Mouse (Mus musculus): ENCODE measurements around the gene Gm21761.
"Not testable (repeated sequence)": the region's sequence is repeated elsewhere in the genome, so short reads cannot be mapped to it uniquely, and the experiment has no call there.

Gene Gm21761

DNA sequence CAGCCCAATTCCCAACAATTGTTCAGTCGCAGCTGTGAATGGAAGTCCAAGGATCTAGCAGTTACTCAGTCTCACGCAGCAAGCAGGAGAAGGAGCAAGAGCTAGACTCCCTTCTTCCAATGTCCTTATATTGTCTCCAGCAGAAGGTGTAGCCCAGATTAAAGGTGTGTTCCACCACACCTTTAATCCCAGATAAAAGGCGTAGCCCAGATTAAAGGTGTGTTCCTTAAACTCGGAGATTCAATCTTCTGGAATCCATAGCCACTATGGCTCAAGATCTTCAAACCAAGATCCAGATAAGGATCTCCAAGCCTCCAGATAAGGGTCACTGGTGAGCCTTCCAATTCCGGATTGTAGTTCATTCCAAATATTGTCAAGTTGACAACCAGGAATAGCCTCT lies at the start of gene Gm21761:
Gm21761 (minus strand) TSS at position 101 of the 400 bp plus-strand sequence.
- DNase-seq (ENCODE audit: low read depth, low spot score) = not testable (repeated sequence)

- not testable (repeated sequence) for DNase-seq (ENCODE audit: low read depth, low spot score)
Observed at GRCm38 (mm10) chr13:119969163-119969562, 40.1 kb upstream of the Gm21761 start.

DNA sequence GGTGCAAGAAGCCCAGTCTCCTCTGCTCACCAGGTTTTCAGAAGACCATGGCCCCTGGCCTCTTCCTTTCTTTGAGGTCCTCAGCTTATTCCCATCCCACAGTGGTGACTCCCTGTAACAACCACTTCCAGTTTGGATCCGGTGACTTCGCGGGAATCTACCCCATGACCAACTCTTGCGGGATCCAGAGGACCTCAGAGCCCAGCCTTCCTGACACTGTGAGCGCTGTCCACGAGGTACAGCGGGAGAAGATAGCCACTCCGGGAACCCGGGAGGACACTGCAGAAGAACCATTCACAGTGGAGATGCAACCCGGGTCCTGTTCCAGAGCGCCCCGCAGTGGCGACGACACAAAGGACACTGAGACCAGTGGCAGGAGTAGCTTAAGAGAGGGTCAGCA lies 39.1 kb upstream of the Gm21761 start:
- DNase-seq (ENCODE audit: low read depth, low spot score) = not testable (repeated sequence)

- DNase-seq (ENCODE audit: low read depth, low spot score) = peak; percentile 5
Observed at GRCm38 (mm10) chr13:119965968-119966367, 36.9 kb upstream of the Gm21761 start.

DNA sequence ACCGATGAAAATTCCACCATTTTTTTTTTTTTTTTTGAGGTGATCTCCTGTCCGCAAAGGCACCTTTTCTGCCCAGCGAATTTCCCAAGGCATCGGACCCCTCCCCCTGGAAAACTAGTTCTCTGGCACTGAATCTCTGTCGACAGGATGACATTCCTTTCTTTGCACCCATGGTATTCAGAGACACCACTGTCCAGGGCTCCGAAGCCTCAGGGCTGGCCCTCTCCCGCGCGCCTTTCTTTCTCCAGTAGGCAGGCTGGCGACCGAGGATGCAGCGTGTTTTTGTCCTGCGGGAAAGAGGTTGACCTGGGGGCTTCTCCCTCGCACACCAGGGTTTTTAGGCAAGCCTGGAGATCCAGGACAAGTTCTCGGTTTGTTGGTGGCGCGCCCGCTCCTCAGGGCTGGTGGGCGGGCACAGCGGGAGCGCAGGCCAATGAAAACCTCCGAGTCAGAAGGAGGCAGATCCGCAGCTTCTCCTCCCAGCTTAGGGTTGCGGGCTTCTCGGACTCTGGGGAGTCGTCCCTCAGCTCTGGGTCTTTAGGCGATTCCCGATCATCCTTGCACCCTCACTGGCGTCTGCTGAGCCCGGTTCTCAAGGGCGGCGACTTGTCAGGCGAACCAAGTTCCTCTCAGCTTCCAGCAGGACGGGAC lies 36.4 kb upstream of the Gm21761 start:
- DNase-seq (ENCODE audit: low read depth, low spot score) = not testable (repeated sequence)

DNA sequence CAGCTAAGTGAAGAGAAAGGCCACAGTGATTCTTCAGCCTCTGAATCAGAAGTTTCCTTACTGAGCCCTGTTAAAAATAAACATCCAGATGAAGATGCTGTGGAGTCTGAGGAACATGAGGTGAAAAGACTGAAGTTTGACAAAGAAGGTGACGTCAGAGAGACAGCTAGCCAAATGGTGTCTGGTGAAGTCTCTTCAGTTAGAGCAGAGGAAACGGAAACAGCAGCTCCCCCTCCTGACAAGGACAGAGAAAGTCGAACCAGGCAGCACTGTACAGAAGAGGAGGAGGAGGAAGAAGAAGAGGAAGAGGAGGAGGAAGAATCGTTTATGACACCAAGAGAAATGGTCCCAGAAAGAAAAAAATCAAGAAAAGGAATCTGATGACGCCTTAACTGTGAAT lies 33.8 kb upstream of the Gm21761 start:
- DNase-seq (ENCODE audit: low read depth, low spot score) = not testable (repeated sequence)

GRCm38 (mm10) chr13:119955567-119955966 lies 26.5 kb upstream of the Gm21761 start:
- DNase-seq (ENCODE audit: low read depth, low spot score) = not testable (repeated sequence)

- not testable (repeated sequence) for DNase-seq (ENCODE audit: low read depth, low spot score)
Observed at GRCm38 (mm10) chr13:119955089-119955488, 26.0 kb upstream of the Gm21761 start.

GRCm38 (mm10) chr13:119950706-119951105 lies 21.6 kb upstream of the Gm21761 start, which contains the start of gene B020031M17Rik:
B020031M17Rik (minus strand) TSS chr13:119950806.
- DNase-seq (ENCODE audit: low read depth, low spot score) = not testable (repeated sequence)

DNA sequence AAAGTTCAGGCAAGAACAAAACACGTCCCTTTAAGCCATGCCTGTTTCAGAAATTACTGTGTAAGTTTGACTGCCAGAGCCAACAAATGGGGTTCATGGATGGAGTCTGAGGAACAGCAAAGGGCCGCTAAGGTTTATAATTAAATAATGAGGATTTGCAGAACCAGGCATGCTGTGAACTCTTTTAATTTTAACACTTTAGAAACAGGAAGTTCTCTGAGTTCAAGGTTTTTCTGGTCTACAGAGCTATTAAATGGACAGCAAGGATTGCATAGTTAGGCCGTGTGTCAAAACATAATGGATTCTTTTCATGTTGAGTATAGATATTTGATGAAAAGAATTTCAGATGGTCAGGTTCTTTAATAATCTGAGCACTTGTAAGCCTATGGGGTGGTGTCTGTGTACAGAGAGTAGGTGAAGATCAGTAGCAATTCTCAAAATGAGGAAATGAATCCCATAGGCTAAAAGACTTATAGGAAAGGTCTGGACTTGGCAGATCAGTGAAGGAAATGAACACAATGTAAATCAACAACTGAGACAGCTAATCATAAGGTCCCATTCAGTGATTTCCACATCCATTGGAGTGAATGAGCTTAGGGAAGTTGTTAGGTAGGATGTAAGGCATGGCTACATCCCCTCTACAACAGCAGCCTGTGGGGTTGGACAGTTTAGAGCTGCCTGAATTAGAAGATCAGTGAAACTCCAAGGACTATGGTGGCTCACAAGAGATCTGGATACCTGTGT lies 4.3 kb downstream of the Gm21761 start:
- DNase-seq (ENCODE audit: low read depth, low spot score) = not testable (repeated sequence)

DNA sequence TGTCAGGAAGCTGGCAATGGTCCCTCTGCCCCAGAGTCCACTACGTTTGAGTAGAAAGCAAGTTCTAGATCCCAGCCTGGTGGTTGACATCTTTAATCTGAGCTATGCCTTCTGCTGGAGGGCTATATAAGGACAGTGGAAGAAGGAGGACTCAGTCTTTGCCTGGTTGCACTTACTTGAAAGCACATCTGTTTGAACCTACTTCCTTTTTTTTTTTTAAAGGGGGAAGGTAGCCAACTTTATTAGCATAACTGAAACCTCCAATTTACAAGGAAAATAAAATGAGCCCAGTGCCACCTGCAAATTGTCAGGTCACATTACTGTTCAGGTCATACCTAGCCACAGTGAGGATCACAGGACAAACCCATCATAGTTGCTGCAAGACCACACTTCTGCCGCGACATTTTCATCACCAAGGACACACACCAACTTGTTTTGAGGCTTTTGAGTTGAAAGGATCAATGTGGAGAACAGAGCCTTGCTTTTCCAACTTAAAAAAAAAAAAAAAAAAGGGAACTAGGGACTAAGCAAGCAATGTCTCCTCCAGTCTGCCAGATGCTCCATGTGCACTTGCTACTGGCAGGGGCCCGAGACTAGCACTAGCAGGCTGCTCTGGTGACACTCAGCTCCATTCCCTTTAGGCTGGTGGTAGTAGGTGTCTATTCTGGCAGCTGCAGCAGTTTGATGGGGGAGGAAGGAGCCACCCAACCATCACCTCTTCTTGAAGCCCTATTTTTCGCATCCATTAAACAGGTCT lies 11.9 kb downstream of the Gm21761 start:
- not testable (repeated sequence) for DNase-seq (ENCODE audit: low read depth, low spot score)

DNA sequence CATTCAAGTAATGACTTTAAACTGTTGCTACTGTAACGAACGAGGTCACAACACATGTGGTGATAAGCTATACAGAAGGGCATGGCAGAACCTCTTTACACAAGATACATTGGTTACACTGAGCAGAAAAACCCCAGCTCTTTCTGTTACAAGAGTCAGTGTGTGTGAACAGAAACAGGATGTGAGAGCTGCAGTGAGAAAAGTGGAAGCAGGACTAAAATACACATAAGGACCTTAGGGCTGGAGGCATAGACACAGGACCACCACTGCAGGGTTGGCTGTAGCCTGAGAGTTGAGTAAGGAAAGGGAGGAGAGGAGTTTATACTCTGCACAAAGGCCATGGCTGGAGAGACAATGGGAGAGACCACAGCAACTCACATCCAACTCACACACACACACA lies 12.6 kb downstream of the Gm21761 start:
- not testable (repeated sequence) for DNase-seq (ENCODE audit: low read depth, low spot score)

GRCm38 (mm10) chr13:119898549-119898948 lies 30.5 kb downstream of the Gm21761 start:
- DNase-seq (ENCODE audit: low read depth, low spot score) = not testable (repeated sequence)

DNA sequence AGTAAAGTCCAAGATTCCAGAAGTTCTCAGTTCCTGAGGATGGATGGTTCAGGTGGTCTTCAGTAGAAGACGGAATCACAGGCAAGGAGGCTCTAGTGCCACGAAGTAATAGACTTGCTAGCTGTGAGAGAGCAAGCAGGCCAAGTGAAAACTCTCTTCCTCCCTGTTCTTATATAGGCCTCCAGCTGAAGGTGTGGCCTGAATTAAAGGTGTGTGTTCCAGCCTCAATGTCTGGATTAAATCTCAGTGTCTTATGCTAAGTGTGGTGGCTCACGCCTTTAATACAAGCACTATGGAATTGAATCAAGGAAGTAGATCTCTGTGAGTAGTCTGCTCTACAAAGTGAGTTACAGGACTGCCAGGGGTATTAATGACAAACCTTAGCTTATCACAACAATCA lies 34.4 kb downstream of the Gm21761 start, which contains the start of gene Tcstv1:
Tcstv1 (minus strand) TSS at position 101 of the 400 bp plus-strand sequence.
- not testable (repeated sequence) for DNase-seq (ENCODE audit: low read depth, low spot score)

DNA sequence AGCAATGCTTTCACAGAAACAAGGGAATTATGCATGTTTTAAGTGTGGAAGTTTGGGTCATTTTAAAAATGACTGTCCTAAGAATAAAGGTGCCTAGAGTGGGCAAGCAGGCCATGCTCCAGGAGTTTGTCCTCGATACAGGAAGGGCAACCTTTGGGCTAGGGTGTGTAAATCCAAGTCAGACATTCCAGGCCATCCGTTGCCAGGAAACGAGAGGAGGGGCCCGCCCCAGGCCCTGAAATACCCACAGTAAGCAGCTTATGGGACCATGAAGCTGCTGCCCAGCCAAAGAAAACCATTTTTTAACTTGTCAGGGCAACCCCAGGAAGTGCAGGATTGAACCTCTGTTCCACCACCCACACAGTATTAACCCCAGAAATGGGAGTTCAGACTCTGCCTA lies 42.2 kb downstream of the Gm21761 start:
- not testable (repeated sequence) for DNase-seq (ENCODE audit: low read depth, low spot score)

- DNase-seq (ENCODE audit: low read depth, low spot score) = not testable (repeated sequence)
Observed at GRCm38 (mm10) chr13:119864395-119864999, 64.6 kb downstream of the Gm21761 start.

DNA sequence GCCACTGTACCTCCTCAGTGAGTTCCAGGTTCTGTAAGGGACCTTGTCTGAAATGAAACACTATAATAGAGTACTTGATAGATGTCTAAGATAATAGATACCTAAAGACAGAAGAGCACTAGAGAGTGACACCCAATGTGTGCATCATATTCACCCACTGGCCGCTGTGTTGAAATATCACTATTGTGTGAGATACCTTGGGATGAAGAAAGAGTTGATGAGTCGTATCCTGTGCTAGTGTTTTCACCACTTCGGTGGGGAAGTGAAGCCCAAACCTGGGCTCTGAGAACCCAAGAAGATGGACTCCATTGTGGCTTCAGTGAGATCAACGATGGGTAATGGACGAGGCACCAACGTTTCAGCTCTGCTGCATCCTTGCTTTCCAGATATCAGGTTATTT lies 66.7 kb downstream of the Gm21761 start:
- DNase-seq (ENCODE audit: low read depth, low spot score) = not testable (repeated sequence)

Measured in ES-CJ7 (cell line).